Mouse (Mus musculus) G1E (cell line): ENCODE results near the gene Ccdc107.

Experiments
- CTCF ChIP-seq: IDR thresholded peaks from 2 replicates; pipeline ENCODE4 v1.5.1; 2012; ENCODE audit warnings: low read depth, low read length, inconsistent platforms, mixed read lengths
- GATA1 ChIP-seq: IDR thresholded peaks from 2 replicates; pipeline ENCODE4 v1.6.1; 2012; ENCODE audit warnings: borderline replicate concordance, low read length, inconsistent platforms, mixed read lengths
- POLR2AphosphoS5 ChIP-seq: IDR thresholded peaks from 2 replicates; pipeline ENCODE4 v1.6.1; 2012; ENCODE audit warnings: low read depth, low read length, inconsistent platforms; ENCODE audit not compliant: insufficient replicate concordance
- TAL1 ChIP-seq: conservative IDR thresholded peaks from 2 replicates; pipeline ENCODE4 v1.6.1; 2012; ENCODE audit warnings: low read depth, low read length, inconsistent platforms, mixed read lengths

- TF ChIP-seq CTCF (no peak), GATA1 (no peak), POLR2AphosphoS5 (no peak), TAL1 (no peak)
Observed at GRCm38 (mm10) chr4:43478534-43478858, 14.2 kb upstream of the Ccdc107 start.
